Mouse (Mus musculus) brain, embryonic 18.5 days (tissue): Measurements from ENCODE around the gene Mtus2.
"Not testable (repeated sequence)": the region's sequence is repeated elsewhere in the genome, so short reads cannot be mapped to it uniquely, and the experiment has no call there.

Experiments used
- DNase-seq: peaks from one replicate; pipeline ENCODE4 v3.0.0-alpha.2; 2012; ENCODE audit warnings: low read depth, low spot score

The Mtus2 gene

GRCm38 (mm10) chr5:148280321-148280720 is 323.2 kb downstream of the Mtus2 start:
- no peak for DNase-seq

DNA sequence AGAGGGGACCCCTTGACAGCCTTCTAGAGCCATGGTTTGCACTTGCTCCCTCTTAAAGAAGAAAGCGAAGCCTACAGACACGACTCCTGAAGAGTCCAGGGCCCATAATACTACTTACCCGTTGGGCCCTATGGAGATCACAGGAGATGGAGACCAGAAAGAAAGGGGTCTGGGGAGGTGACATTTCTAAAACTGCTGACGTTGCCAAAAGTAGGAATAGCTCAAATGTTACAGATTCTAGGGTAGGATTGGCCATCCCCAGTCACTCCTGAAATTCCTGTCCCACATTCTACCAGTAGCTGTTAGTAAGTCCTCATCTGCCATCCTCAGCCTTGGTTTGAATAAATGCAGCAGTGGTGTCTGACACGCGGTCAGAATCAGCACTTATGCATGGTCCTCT is 325.0 kb downstream of the Mtus2 start:
- no peak for DNase-seq

DNA sequence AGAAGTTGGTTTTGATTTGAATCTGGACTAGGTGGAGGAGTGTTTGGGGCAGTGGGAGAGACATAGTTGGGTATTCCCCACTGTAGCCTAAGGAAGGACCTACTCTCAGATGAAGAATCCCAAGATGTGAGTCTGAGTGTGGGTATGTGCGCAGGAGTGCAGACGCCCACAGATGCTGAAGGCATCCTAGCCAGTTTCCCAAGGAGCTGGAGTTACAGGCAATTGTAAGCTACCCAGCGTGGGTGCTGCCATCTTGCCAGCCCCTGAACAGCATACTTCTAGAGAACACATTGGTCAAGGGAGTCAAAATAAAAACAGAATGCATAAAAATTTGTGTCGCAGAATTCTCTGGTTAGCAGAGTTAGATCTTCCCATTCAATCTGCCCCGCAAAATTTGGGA is 325.5 kb downstream of the Mtus2 start:
- DNase-seq = no peak

GRCm38 (mm10) chr5:148283177-148283576 is 326.1 kb downstream of the Mtus2 start:
- no peak for DNase-seq

GRCm38 (mm10) chr5:148283584-148283983 is 326.5 kb downstream of the Mtus2 start:
- no peak for DNase-seq

DNA sequence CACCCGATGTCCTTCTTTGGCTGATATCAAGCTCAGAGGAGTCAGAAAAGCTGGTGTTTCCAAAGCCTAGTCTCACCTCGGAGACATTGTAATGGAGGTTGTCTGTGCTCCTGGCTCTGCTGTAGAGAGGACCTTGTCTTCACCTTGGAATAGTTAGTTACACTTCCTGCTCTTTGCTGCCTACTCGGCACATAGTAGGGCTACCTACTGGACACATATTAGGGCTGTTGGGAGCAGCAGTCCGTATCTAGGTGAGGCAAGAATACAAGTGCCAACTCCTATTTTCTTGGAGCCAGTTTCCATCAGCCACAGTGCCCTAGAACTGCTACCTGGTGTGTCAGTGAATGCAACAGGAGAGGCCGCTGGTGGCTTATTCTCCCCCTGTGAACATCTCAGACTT is 330.4 kb downstream of the Mtus2 start:
- DNase-seq = no peak

- no peak for DNase-seq
Observed at GRCm38 (mm10) chr5:148288804-148289203, 331.7 kb downstream of the Mtus2 start.

- no peak for DNase-seq
Observed at GRCm38 (mm10) chr5:148289951-148290350, 332.8 kb downstream of the Mtus2 start.

DNA sequence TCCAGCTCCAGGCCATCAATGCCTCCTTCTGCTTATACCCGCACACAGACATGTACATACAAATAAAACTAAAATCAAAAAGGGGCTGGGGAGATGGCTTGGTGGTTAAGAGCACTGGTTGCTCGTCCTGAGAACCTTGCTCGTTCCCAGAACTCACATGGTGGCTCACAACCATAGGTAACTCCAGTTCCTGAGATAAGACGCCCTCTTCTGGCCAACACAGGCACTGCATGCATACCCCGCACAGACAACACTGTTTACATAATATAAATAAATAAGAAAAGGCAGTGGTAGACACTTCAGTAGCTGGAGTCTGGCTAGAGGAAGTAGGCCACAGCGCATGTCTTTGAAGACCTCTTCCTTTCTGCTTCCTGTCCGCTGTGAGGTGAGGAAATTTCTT is 335.7 kb downstream of the Mtus2 start:
- DNase-seq = no peak

DNA sequence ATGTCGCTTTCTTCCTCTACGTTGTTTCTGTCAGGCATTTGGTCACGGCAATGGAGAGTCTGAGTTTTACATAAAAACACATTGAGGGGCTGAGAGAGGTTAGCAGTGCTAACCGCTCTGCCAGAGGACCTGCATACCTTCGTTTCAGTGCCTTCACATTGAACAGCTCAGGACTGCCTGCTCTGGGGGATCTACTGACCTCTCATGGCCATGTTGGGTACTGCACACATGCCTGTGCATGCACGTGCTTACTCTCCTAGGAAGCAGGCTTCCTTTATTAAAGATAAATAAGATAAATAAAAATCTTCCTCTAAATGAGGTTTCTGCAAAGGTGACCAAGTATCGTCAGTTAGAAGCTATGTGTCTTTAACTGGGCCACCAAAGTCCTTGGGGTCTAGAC is 336.2 kb downstream of the Mtus2 start:
- no peak for DNase-seq

DNA sequence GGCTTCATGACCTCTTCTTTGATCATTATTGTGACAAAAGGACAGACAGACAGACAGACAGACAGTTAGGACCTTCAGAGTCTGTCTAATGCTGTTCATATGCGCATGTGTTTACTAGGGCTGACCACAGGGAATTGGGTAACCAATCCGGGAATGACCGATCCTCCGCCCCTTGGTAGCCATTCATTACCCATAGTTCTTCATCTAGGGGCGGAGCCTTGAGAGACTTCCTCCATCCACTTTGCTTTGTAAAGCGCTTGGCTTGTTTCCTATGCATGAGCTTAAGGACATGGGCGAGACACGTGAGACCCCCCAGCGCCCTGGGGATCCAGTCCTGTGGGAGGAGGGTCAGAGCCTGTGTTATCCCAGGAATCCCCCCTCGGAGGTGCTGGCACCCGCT is 345.8 kb downstream of the Mtus2 start:
- no peak for DNase-seq

DNA sequence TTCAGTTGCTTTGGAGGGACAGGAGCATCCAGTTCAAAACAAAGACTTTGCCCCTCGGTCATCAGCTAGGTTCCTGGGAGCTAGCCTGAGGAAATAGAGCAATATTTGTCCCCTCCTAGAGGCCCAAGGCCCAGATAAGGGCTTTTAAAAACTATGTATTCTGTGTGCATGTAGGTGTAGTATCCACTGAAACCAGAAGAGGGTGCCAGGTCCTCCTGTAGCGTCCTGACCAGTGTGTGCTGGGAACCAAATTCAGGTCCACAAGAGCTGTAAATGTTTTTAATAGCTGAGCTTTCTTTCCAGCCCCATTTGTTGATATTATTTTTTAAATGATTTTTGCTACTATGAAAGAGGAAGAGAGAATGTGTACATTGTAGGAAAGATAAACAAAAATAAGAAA is 347.0 kb downstream of the Mtus2 start:
- no peak for DNase-seq

DNA sequence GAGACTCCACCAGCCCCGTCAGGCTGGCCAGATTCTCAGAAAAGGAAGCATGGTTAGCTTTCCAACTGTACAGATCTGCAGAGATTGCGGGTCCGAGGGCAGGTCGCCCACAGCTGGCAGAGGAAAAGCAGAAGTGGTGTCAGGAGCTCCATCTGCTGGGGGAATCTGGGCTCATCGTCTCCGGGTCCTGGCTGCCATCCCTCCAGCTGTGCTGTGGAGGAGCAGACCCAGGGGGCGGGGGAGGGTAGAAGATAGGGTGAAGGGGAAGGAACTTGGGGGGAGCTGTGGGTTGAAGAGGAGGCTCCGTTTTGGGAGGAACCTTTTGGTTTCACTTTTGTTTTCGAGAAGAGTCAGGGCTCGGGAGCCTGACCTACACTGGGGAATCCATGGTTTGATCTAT is 353.7 kb downstream of the Mtus2 start:
- DNase-seq = no peak

- DNase-seq = no peak
Observed at GRCm38 (mm10) chr5:148312443-148312842, 355.3 kb downstream of the Mtus2 start.

- no peak for DNase-seq
Observed at GRCm38 (mm10) chr5:148314931-148315330, 357.8 kb downstream of the Mtus2 start.

DNA sequence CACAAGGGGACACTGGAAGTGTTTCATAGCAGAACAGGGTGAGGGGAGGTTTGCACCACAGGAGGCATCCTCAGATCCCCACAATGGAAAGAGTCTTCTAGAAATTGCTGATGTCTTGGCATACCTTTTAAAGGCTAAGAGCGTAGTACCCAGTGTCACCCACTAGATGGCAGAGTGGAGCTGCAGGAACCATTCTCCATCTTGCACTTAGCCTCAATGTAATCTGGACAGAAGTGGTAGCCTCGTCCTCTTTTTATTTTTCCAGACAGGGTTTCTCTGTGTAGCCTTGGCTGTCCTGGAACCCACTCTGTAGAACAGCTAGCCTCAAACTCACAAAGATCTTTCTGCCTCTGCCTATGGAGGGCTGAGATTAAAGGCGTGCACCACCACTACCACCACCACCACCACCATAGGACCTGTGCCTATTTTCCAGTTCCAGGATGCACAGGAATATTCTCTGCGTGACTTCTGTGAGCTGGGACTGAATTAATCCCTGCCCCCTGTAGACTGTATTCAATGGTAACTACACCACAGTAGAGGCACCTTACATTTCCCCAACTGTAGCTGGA is 368.3 kb downstream of the Mtus2 start:
- DNase-seq = no peak

- not testable (repeated sequence) for DNase-seq
Observed at GRCm38 (mm10) chr5:148326295-148326694, 369.2 kb downstream of the Mtus2 start.

GRCm38 (mm10) chr5:148328982-148329381 is 371.9 kb downstream of the Mtus2 start:
- DNase-seq = no peak

DNA sequence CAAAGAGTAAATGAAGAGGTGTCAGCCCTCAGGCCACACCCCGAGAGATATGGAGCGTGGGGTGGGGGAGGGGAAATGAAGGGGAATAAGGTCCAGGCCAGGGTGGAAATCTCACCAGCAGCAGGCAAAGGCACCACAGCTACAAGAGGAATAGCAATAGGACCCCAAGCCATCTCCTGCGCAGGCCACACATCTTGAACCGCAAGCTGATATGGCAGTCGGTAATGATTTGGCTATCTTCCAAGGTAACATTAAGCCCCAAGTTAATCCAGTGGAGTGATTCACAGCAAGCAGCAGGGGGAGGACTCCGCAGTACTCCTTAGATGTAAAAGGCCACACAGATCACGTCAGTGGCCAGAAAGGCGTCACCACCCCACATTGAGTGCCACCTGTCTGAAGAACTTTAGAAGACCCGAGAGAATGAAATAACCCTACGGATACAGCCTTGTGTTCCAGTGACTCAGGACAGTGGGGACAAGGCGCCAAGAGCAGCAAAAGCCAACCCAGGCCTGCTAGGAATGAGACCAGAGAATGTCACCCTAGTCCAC is 374.2 kb downstream of the Mtus2 start:
- DNase-seq = no peak

DNA sequence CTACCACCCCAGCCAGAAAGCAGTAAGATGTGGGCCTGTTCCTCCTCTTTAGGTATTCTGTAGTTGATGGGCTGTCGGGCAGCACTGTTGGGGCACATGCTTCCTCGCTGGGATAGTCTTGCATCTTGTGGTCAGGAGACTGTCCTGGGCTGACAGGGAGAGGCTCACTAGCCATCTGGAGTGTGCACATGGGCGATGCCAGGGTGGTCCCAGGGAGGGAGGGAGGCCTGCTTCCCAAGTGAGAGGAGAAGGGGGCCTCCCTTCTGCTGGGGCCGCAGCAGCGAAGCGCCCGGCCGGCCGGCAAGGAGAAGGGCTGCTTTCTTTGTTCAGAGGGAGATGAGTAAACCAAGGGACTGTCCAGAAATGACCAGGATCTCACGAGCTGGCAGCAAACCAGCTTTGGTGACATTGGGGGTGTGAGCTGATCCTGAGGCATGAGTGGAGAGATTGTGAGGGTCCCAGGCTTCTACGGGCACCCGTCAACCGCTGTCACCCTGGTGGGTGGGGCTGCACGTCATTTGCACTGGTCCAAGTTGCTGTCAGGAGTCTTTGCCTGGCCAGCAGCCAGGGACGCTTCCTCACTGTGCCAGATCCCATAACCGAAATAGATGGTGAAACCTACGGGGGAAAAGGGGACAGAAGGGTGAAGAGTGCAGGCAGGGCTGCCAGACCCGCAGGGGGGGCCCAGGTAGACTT is 375.0 kb downstream of the Mtus2 start:
- DNase-seq = no peak

GRCm38 (mm10) chr5:148332622-148332974 is 375.5 kb downstream of the Mtus2 start:
- DNase-seq = peak; percentile 59

- no peak for DNase-seq
Observed at GRCm38 (mm10) chr5:148339126-148339525, 382.0 kb downstream of the Mtus2 start.

DNA sequence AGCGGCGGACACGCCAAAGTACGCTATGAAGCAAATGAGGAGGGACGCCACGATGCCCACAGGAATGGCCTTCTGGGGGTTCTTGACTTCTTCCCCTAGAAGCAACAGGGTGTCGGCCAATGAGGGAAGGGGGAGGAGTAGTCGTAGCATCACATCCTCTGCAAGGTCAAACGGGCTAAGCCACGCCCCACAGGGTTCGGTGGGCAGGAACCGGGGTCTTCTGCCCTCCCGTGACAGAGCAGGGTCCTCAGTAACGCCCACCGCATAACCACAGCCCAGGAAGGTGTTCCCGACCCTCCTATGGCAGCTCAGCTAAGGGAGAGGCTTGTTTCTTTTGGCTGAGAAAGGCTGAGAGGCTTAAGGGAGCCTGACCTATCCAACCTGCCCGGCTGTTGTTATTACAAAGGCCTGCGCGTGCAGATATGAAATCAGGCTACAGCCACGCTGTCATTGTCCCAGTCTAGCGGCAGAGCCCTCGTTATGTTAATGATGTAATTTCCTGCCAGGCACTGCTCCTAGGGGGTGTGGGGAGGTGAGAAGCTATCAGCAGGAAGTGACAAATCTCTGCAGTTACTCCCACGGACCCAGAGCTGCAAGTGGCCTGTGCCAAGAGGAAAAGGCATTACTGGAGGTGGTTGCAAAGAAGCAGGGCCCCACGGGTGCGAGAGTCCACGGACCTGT is 385.1 kb downstream of the Mtus2 start:
- no peak for DNase-seq
